Mouse (Mus musculus) cerebellum, adult 2 months (tissue): ENCODE results near the gene Rasgrf2. TPM values are rescaled to one million over a fixed set of nuclear protein-coding genes. Genes with fewer than 3 reads are reported as not detected.

Source experiments
- DNase-seq, 2 experiments: peaks; one replicate each; pipeline ENCODE4 v3.0.0; 2021
- H3K27ac ChIP-seq: fragments of 200-500 bp; 2 replicates; pipeline ENCODE4 v1.5.1; 2012; ENCODE audit warnings: low read length, control low read depth, inconsistent platforms; ENCODE audit not compliant: insufficient read depth
- H3K27me3 ChIP-seq: fragments of 200-500 bp; 2 replicates; pipeline ENCODE4 v1.6.1; 2012; ENCODE audit warnings: inconsistent platforms, mild to moderate bottlenecking, low read length, moderate library complexity; ENCODE audit not compliant: control insufficient read depth, insufficient read depth
- H3K4me1 ChIP-seq: fragments of 200-500 bp; 2 replicates; pipeline ENCODE4 v1.6.1; 2011; ENCODE audit warnings: low read length; ENCODE audit not compliant: control insufficient read depth, insufficient read depth
- H3K4me3 ChIP-seq: fragments of 200-500 bp; replicated peaks from 2 replicates; pipeline ENCODE3; 2011; ENCODE audit warnings: mild to moderate bottlenecking, low read depth, low read length, control low read depth; ENCODE audit not compliant: insufficient read depth
- CTCF ChIP-seq: fragments of 200-500 bp; IDR thresholded peaks from 2 replicates; pipeline ENCODE4 v1.5.1; 2011; ENCODE audit warnings: low read depth, mild to moderate bottlenecking, control low read depth, low read length, moderate library complexity, borderline replicate concordance; ENCODE audit not compliant: insufficient read depth
- POLR2A ChIP-seq: fragments of 200-500 bp; IDR thresholded peaks from 2 replicates; pipeline ENCODE4 v1.6.1; 2011; ENCODE audit warnings: low read length, control low read depth, borderline replicate concordance; ENCODE audit not compliant: insufficient read depth
- WGBS: fragments of 180-500 bp; shearing (Covaris S2); methylation state at CpG from one replicate; pipeline ENCODE4 v1.1.7; 2018; 5-methylcytosine and 5-hydroxymethylcytosine counted together
- polyA plus RNA-seq: library from polyadenylated mRNA; depleted of rRNA; stranded (reverse); fragments of >200 nt; gene quantifications from 2 replicates; pipeline ENCODE4 v1.2.3, GENCODE M21; 2012

Gene Rasgrf2
- polyA plus RNA-seq, 1 experiment: 19.7 TPM

- DNase-seq: no peak
- Histone ChIP-seq H3K27ac (no peak overlapping the region), H3K4me3 (no peak overlapping the region), H3K27me3 (no peaks in the 10 kb centered on the region), H3K4me1 (no peaks in the 10 kb centered on the region)
- 100% methylated on average over 1 of the region's 1 CpGs for WGBS
- TF ChIP-seq CTCF (no peak), POLR2A (no peak)
Observed at GRCm38 (mm10) chr13:91974154-91974553, 157.3 kb downstream of the Rasgrf2 start.

- Histone ChIP-seq H3K4me1 (no peaks in the 10 kb centered on the region), H3K27me3 (no peaks in the 10 kb centered on the region), H3K27ac (no peak overlapping the region), H3K4me3 (no peak overlapping the region)
- 72% methylated on average over 3 of the region's 3 CpGs for WGBS
- no peak for DNase-seq
- no peak for TF ChIP-seq CTCF
- TF ChIP-seq POLR2A: no peak
Observed at GRCm38 (mm10) chr13:91971246-91971645, 160.2 kb downstream of the Rasgrf2 start.

- Histone ChIP-seq H3K4me1 (no peaks in the 10 kb centered on the region), H3K27me3 (no peaks in the 10 kb centered on the region), H3K4me3 (no peak overlapping the region), H3K27ac (no peak overlapping the region)
- TF ChIP-seq CTCF (no peak), POLR2A (no peak)
- DNase-seq: no peak
Observed at GRCm38 (mm10) chr13:91956474-91956873, 175.0 kb downstream of the Rasgrf2 start.

- 93% methylated on average over 2 of the region's 2 CpGs for WGBS
- Histone ChIP-seq H3K27me3 (no peaks in the 10 kb centered on the region), H3K4me3 (no peak overlapping the region), H3K4me1 (no peaks in the 10 kb centered on the region), H3K27ac (no peak overlapping the region)
- TF ChIP-seq CTCF: no peak
- TF ChIP-seq POLR2A: no peak
- DNase-seq: no peak
Observed at GRCm38 (mm10) chr13:91955646-91956045, 175.8 kb downstream of the Rasgrf2 start.

GRCm38 (mm10) chr13:91955175-91955574, 176.3 kb downstream of the Rasgrf2 start:
- DNase-seq: no peak
- Histone ChIP-seq H3K27ac (no peak overlapping the region), H3K27me3 (no peaks in the 10 kb centered on the region), H3K4me1 (no peaks in the 10 kb centered on the region), H3K4me3 (no peak overlapping the region)
- 71% methylated on average over 1 of the region's 1 CpGs for WGBS
- TF ChIP-seq CTCF (no peak), POLR2A (no peak)

- no peaks in the 10 kb centered on the region for H3K4me1 ChIP-seq
- DNase-seq: no peak
- H3K4me3 ChIP-seq: no peak overlapping the region
- no peak overlapping the region for H3K27ac ChIP-seq
- 80% methylated on average over 9 of the region's 9 CpGs for WGBS
- H3K27me3 ChIP-seq: no peaks in the 10 kb centered on the region
- TF ChIP-seq POLR2A (no peak), CTCF (no peak)
Observed at GRCm38 (mm10) chr13:91940113-91940512, 191.3 kb downstream of the Rasgrf2 start.

- 72% methylated on average over 1 of the region's 1 CpGs for WGBS
- TF ChIP-seq CTCF: no peak
- no peak for TF ChIP-seq POLR2A
- Histone ChIP-seq H3K4me1 (no peaks in the 10 kb centered on the region), H3K27me3 (no peaks in the 10 kb centered on the region), H3K4me3 (no peak overlapping the region), H3K27ac (no peak overlapping the region)
- DNase-seq: no peak
Observed at GRCm38 (mm10) chr13:91938826-91939225, 192.6 kb downstream of the Rasgrf2 start.

GRCm38 (mm10) chr13:91937232-91937631, 194.2 kb downstream of the Rasgrf2 start:
- WGBS: 87% methylated on average over 2 of the region's 2 CpGs

GRCm38 (mm10) chr13:91932122-91932521, 199.3 kb downstream of the Rasgrf2 start:
- WGBS: 83% methylated on average over 1 of the region's 1 CpGs
- no peak for TF ChIP-seq POLR2A
- TF ChIP-seq CTCF: no peak

More at GRCm38 (mm10) chr13:91937232-91937631, 194.2 kb downstream of the Rasgrf2 start:
- Histone ChIP-seq H3K27ac (no peak overlapping the region), H3K4me1 (no peaks in the 10 kb centered on the region), H3K27me3 (no peaks in the 10 kb centered on the region), H3K4me3 (no peak overlapping the region)
- DNase-seq: no peak
- no peak for TF ChIP-seq POLR2A
- no peak for TF ChIP-seq CTCF

More at GRCm38 (mm10) chr13:91932122-91932521, 199.3 kb downstream of the Rasgrf2 start:
- no peak for DNase-seq
- Histone ChIP-seq H3K4me3 (no peak overlapping the region), H3K27ac (no peak overlapping the region), H3K27me3 (no peaks in the 10 kb centered on the region), H3K4me1 (no peaks in the 10 kb centered on the region)
